Mouse (Mus musculus) C2C12 (cell line): ENCODE data around the gene Rpl36al.

Source experiments
- CTCF ChIP-seq: IDR thresholded peaks from one replicate; pipeline ENCODE4 v1.5.1; 2011; ENCODE audit not compliant: control insufficient read depth, insufficient read depth, insufficient read length
- MAX ChIP-seq: IDR thresholded peaks from one replicate; pipeline ENCODE4 v1.6.1; 2011; ENCODE audit warnings: mild to moderate bottlenecking, control low read depth
- MYOD1 ChIP-seq: IDR thresholded peaks from one replicate; pipeline ENCODE4 v1.6.1; 2011; ENCODE audit warnings: low read depth; ENCODE audit not compliant: control insufficient read depth, insufficient read length
- USF1 ChIP-seq: IDR thresholded peaks from one replicate; pipeline ENCODE4 v1.6.1; 2011; ENCODE audit warnings: low read depth, mild to moderate bottlenecking, control low read depth, moderate library complexity

DNA sequence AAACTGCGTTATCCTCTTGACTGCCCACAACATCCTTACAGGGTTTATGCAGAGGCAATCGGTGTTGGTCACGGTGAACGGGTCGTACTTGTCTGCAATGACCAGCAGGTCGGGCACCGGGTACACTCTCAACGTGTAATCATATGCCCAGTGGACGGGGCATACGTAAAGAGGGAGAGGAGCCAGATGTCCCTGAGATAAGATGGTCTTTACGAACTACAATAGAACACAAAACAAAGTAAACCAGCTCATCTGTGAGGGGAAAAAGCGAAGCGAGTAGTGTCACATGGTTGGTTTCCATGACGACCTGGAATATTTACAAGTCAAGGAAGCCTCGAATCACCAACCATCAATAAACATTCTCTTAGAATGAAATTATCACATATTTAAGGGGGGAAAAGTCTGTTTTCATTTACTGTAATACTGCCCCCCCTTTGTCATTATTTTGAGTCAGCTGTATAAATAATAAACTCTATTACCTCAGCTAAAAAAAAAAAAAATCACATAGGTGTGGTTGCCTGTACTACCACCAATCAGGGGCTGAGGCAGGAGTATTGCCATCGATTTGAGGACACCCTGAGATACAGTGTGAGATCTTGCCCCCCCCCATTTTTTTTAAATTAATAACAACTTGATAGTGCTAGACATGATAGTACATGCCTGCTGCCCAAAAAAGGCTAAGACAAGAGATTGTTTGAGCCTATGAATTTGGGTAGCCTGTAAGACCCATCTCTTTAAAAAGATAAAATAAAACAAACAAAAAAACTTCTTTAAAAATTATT, 20.4 kb upstream of the Rpl36al start, which contains the start of gene Gm49384:
- TF ChIP-seq MYOD1 (no peak), CTCF (no peak), MAX (no peak), USF1 (no peak)
